Mouse (Mus musculus) megakaryocyte, embryonic 14.5 days (primary cell): Measurements from ENCODE around the gene Slc12a3. TPM values are rescaled to one million over a fixed set of nuclear protein-coding genes. Genes with fewer than 3 reads are reported as not detected.
"Not testable (repeated sequence)": the region's sequence is repeated elsewhere in the genome, so short reads cannot be mapped to it uniquely, and the experiment has no call there.

Experiments used
- H3K27me3 ChIP-seq: replicated peaks from 2 replicates; pipeline ENCODE3; 2012; ENCODE audit warnings: inconsistent platforms
- H3K36me3 ChIP-seq: replicated peaks from 2 replicates; pipeline ENCODE3; 2012; ENCODE audit warnings: low read length, inconsistent platforms, mixed read lengths
- H3K4me1 ChIP-seq: 2 replicates; pipeline ENCODE4 v1.6.1; 2012; ENCODE audit warnings: inconsistent platforms
- H3K4me3 ChIP-seq: replicated peaks from 2 replicates; pipeline ENCODE3; 2012; ENCODE audit warnings: moderate library complexity, mild to moderate bottlenecking, inconsistent platforms
- H3K9me3 ChIP-seq: 2 replicates; pipeline ENCODE4 v1.6.1; 2012; ENCODE audit warnings: inconsistent platforms
- FLI1 ChIP-seq: IDR thresholded peaks from 2 replicates; pipeline ENCODE4 v1.6.1; 2012; ENCODE audit warnings: low read length, inconsistent platforms, mixed read lengths
- GATA1 ChIP-seq: IDR thresholded peaks from 3 replicates; pipeline ENCODE4 v1.6.1; 2012; ENCODE audit warnings: mixed read lengths, low read length, inconsistent platforms, borderline replicate concordance
- polyA plus RNA-seq: library from polyadenylated mRNA; stranded (reverse); fragments of >175 nt; gene quantifications from 2 replicates; pipeline ENCODE4 v1.2.3, GENCODE M21; 2012; ENCODE audit warnings: low replicate concordance; ENCODE audit not compliant: insufficient read depth

Gene Slc12a3
- polyA plus RNA-seq, 1 experiment, result not detected

DNA sequence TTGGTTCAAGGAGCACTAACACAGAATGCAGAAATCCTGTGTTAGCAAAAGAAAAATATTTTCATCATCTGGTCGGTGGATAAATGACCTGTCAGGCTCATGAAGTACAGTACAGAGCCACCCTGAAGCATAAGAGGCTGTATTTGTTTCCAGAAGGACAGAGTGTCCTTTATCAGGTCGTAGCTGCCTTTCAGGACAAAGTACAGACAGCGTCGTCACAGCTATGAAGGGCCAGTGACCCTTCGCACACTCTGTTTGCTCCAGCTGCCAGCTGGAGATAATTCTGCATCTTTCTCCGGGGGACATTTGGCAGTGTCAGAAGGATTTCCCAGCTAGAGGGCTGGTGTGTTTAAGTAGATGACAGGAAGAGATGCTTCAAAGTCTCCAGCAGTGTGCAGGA, 63.6 kb downstream of the Slc12a3 start:
- Histone ChIP-seq H3K9me3 (no peaks in the 10 kb centered on the region), H3K27me3 (no peaks in the 10 kb centered on the region), H3K4me3 (no peak overlapping the region), H3K36me3 (peaks cover 95% of the 10 kb centered on the region), H3K4me1 (peaks cover 64% of the 10 kb centered on the region)
- TF ChIP-seq GATA1, result no peak
- TF ChIP-seq FLI1, result no peak

DNA sequence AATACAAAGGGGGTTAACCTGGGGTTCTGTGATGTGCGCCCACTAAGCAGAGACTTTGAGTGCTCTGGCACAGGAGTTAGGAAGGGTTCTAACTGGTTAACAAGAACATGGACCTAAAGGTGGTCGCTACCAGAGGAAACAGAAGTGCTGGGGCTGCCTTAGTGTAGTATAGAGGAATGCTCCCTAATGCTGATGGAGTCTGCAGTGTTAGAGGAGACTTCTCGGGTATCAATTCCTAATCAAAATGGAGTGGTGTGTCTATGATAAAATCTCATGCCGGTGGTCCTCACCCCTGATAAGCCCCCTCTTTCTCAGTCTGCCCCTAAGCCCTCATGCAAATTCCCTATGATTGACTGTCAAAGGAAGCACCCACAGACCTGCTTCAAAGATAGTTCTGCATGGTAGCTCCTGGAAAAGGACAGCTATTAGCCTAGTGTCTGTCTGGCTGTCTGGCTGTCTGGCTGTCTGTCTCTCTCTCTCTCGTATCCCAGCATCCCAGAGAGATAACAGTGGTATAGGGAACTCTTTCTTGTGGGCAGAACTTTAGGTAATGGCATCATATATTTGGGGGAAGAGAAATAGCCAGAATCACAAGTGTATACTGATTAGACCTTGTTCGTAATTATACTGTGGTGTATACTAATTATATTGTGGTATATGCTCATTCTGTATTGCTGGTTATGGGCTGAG, 67.0 kb downstream of the Slc12a3 start:
- peaks cover 93% of the 10 kb centered on the region for H3K36me3 ChIP-seq
- H3K4me3 ChIP-seq, result no peak overlapping the region
- no peaks in the 10 kb centered on the region for H3K9me3 ChIP-seq
- peaks cover 51% of the 10 kb centered on the region for H3K4me1 ChIP-seq
- peaks cover 4% of the 10 kb centered on the region for H3K27me3 ChIP-seq
- TF ChIP-seq GATA1 (no peak), FLI1 (no peak)

DNA sequence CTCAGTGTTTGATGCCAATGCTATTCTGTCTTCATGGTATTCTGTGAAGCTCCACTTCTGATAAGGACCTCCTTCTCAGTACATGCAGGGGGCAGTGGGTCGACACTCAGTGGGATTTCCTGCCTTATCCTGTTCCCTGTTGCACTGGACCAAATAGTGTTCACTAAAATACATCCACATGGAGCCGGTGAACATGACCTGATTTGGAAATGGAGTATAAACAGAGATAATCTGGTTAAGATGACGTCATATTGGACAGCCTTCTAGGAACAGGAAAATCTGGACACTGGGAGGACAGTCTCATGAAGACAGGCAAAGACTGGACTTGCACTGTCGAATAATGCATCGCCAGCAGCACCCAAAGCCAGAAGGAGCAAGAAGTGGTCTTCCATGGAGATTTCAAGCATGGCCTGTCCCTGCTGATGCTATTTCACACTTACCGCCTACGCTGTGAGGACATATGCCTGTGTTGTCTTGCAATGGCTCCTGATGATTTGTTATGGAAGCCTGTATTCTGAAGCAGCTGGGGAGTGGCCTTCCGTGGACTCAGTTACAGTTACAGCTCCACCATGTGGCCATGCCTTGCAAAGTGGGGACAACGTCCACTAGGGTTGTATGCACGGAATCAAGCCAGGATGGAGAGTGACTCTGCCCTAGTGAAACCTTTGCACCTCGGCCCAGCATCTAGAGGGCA, 68.1 kb downstream of the Slc12a3 start:
- H3K4me1 ChIP-seq, result peaks cover 40% of the 10 kb centered on the region
- peaks cover 11% of the 10 kb centered on the region for H3K27me3 ChIP-seq
- H3K36me3 ChIP-seq, result peaks cover 89% of the 10 kb centered on the region
- H3K9me3 ChIP-seq, result no peaks in the 10 kb centered on the region
- H3K4me3 ChIP-seq, result no peak overlapping the region
- TF ChIP-seq FLI1, result no peak
- no peak for TF ChIP-seq GATA1

DNA sequence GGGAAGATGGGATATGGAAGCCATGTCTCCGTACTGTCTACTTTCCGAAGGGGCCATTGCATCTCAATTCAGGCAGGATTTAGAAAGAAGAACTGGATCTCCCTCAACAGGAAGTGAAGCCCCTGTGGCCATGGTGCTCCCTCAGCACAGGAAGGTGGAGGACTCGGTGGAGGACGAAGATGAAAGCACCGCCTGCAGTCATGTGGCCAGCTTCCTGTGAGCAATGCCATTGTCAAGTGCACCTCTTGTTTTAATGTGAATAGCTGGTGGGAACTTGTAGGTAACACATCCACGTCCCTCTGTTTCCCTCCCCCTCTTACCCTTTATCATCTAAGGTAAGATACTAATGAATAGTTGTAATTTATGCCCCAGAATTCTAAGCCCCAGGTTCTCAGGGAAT, 69.6 kb downstream of the Slc12a3 start:
- peaks cover 32% of the 10 kb centered on the region for H3K4me1 ChIP-seq
- TF ChIP-seq FLI1 (no peak), GATA1 (no peak)
- H3K4me3 ChIP-seq, result no peak overlapping the region
- H3K27me3 ChIP-seq, result peaks cover 15% of the 10 kb centered on the region
- H3K9me3 ChIP-seq, result no peaks in the 10 kb centered on the region
- H3K36me3 ChIP-seq, result peaks cover 75% of the 10 kb centered on the region

DNA sequence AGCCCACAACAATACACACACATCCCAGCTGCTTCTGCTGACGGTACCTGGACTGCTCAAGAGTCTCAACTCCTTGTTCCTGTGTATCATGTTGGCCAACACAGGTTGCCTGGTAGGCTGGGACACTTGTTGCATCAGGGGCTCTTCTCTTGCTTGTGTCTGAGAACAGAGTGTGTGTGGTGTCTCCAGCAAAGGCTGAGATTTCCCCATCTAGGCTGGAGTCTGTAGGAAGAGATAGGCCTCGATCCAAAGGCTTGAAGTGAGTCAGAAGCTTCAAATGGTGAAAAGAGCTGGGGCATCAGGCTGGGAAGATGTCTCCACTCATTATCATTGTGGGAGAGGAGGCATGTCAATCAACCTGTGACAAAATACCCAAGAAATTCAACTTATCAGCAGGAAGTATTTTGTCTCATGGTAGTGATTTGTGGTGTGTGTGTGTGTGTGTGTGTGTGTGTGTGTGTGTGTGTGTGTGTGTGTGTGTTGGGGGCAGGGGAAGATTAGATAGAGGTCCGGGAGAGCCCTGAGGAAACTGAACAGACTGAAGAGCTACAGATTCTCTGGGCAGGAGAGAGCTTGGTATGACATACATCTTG, 70.5 kb downstream of the Slc12a3 start:
- H3K36me3 ChIP-seq, result peaks cover 66% of the 10 kb centered on the region
- TF ChIP-seq FLI1 (no peak), GATA1 (no peak)

DNA sequence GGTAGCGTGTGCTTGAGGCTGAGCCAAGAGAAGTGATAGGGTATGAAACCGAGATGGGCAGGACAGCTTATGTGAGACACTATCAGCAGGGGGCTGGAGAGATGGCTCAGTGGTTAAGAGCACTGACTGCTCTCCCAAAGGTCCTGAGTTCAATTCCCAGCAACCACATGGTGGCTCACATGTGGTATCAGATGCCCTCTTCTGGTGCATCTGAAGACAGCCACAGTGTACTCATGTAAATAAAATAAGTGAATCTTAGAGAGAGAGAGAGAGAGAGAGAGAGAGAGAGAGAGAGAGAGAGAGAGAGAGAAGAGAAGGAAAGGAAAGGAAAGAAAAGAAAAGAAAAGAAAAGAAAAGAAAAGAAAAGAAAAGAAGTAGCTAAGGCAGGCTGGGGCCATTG, 71.0 kb downstream of the Slc12a3 start:
- H3K4me3 ChIP-seq, H3K9me3 ChIP-seq: not testable (repeated sequence)
- Histone ChIP-seq H3K4me1 (peaks cover 26% of the 10 kb centered on the region), H3K36me3 (peaks cover 61% of the 10 kb centered on the region), H3K27me3 (peaks cover 15% of the 10 kb centered on the region)

More for the DNA sequence above, 70.5 kb downstream of the Slc12a3 start:
- H3K4me3 ChIP-seq, result no peak overlapping the region
- H3K27me3 ChIP-seq, result peaks cover 15% of the 10 kb centered on the region
- no peaks in the 10 kb centered on the region for H3K9me3 ChIP-seq
- H3K4me1 ChIP-seq, result peaks cover 31% of the 10 kb centered on the region

DNA sequence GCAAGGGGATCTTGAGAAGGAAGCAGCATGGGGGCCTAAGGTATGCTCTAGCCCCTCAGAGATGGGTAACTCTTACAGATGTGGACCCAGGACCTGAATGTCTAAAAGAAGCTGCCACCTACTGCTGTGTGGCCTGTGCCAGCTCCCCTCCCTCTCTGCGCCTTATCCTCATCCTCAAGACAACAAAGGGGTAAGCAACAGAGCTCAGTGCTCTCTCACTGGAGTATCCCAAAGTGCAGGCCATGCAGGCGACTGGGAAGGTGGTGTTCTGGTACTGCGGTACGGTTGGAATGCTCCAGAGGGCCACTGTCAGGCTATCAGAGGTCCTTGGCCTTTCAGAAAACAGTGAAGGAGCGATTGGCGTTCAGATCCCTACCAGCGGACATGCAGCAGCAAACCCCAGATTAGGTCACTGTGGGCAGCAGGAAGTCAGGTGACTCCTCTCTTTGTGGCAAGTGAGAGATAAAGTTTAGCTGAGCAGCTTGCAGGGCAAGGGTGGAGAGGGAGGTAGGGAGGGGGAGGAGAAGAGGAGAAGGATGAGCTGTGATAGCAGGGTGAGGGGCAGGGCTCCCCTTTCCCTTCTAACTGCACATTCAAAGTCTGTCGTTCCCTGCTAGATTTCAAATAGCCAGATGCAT, 79.6 kb downstream of the Slc12a3 start:
- H3K36me3 ChIP-seq, result no peaks in the 10 kb centered on the region
- H3K4me1 ChIP-seq, result peaks cover 39% of the 10 kb centered on the region
- H3K27me3 ChIP-seq, result peaks cover 43% of the 10 kb centered on the region
- no peak for TF ChIP-seq FLI1
- no peak for TF ChIP-seq GATA1
- no peaks in the 10 kb centered on the region for H3K9me3 ChIP-seq
- H3K4me3 ChIP-seq, result peak overlapping the region; percentile 54

DNA sequence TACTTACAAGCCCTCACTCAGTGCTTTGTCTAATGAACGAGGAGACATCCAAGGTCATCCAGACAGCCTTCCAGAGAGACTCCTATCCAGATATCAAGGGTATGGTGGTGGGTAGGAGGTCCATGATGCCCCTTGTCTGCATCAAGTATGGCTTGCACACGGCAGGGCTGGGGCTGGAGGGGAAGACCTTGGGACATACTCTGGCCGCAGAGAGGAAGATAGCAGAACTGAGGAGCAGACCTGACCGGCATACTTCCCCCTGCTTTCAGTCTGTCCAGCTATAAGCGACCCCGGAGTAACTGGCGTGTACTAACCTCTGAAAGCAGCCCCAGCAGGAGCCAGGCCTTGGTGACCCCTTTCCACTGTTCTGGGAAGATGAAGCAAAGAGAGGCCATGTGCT, 80.5 kb downstream of the Slc12a3 start:
- Histone ChIP-seq H3K27me3 (peaks cover 48% of the 10 kb centered on the region), H3K36me3 (no peaks in the 10 kb centered on the region), H3K4me3 (no peak overlapping the region), H3K4me1 (peaks cover 45% of the 10 kb centered on the region), H3K9me3 (no peaks in the 10 kb centered on the region)
- TF ChIP-seq GATA1 (no peak), FLI1 (no peak)

DNA sequence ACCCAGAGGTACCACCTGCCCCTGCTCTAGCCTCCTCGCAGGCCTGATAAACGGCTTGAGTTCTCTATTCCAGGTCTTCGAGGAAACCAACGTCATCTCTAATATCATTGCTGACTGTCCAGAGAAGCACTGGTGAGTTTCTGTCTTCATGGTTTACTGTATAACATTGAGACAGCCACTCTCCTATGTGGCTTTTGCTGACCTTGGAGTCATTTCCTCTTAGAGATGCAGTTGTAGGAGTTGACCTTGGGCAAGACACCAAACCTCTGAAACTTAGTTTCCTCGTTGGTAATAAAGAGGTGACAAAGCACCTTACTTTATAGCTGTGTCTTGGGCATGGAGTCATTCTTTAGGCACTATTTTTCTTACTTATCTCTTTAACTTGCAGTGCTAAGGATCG, 83.5 kb downstream of the Slc12a3 start:
- H3K4me1 ChIP-seq, result peaks cover 58% of the 10 kb centered on the region
- no peak overlapping the region for H3K4me3 ChIP-seq
- peaks cover 49% of the 10 kb centered on the region for H3K27me3 ChIP-seq
- H3K9me3 ChIP-seq, result no peaks in the 10 kb centered on the region
- no peaks in the 10 kb centered on the region for H3K36me3 ChIP-seq
- no peak for TF ChIP-seq GATA1
- no peak for TF ChIP-seq FLI1

DNA sequence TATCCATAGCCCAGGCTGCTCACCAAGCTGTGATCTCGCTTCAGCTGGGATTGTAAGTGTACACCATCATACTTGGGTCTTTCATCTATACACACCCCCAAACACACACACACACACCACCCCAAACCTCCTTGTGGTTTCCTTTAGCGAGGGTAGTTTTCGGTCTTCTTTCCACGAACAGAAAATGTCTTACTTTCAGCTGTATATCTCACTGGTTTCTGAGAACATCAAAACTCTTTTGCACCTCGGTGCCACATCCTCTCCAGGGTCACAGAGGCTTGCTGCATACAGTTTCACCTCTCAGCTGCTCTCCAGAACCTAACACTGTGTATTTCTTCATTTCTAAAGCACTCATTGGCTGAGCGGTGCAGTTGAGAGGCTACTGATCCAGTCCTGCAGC, 84.5 kb downstream of the Slc12a3 start:
- Histone ChIP-seq H3K36me3 (no peaks in the 10 kb centered on the region), H3K4me3 (no peak overlapping the region), H3K27me3 (peaks cover 47% of the 10 kb centered on the region), H3K4me1 (peaks cover 55% of the 10 kb centered on the region), H3K9me3 (no peaks in the 10 kb centered on the region)
- no peak for TF ChIP-seq GATA1
- no peak for TF ChIP-seq FLI1
